Mouse (Mus musculus) thymus, adult 2 months (tissue): ENCODE measurements around the gene Lnx1.

ENCODE experiments used
- CTCF ChIP-seq: fragments of 200-500 bp; IDR thresholded peaks from 2 replicates; pipeline ENCODE4 v1.5.1; 2012; ENCODE audit warnings: mild to moderate bottlenecking, control low read depth, low read length, moderate library complexity, borderline replicate concordance; ENCODE audit not compliant: control insufficient read depth, poor library complexity, insufficient read depth; ENCODE audit errors: extremely low read depth
- POLR2A ChIP-seq: fragments of 200-500 bp; IDR thresholded peaks from 2 replicates; pipeline ENCODE4 v1.6.1; 2012; ENCODE audit warnings: mild to moderate bottlenecking, low read length, control low read depth, moderate library complexity; ENCODE audit not compliant: control insufficient read depth, poor library complexity, insufficient read depth; ENCODE audit errors: extremely low read depth

GRCm38 (mm10) chr5:74640504-74640903, 62.2 kb downstream of the Lnx1 start:
- TF ChIP-seq CTCF: no peak
- TF ChIP-seq POLR2A: no peak
